Mouse (Mus musculus): Measurements from ENCODE around the gene Hspb8. TPM values are rescaled to one million over a fixed set of nuclear protein-coding genes. Genes with fewer than 3 reads are reported as not detected.

Gene Hspb8
- 11.1 and 13.1 TPM in 2 replicates for polyA plus RNA-seq (2012; rRNA removed; ENCODE audit: low replicate concordance)

DNA sequence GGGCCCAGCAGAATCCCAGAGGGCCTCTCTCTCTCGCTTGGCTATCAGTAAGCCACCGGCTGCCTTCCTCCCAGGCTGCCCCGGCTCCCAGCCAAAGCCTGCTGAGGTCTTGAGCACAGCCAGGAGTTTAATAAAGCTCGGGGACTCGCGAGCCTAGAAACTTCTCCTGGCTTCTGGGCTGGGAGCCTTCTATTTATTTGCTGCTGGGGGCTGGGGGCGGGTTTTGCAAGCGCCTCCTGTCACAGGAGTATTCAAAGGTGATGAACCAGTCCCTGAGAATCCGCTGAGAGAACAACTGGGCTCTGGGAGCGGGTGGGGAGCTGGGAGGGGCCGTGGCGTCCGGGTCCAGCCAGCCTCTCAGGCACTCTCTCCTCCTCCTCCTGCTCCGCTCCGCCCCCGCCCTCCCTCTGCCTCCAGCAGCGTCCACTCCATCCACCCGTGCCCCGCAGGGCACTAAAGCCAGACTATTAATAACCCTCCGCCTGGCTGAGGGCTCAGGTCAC lies at the start of gene Hspb8:
Hspb8 (minus strand) TSS at position 166 of the 503 bp plus-strand sequence.

Other genes with a start within 250 kb of the Hspb8 start
- gene Ccdc60, start 133.9 kb downstream of the Hspb8 start, polyA plus RNA-seq (2012; rRNA removed; ENCODE audit: low replicate concordance) = 0.19 and 0.24 TPM in 2 replicates
- 0.08 and 0.22 TPM in 2 replicates for gene Srrm4, start 169.0 kb upstream of the Hspb8 start, polyA plus RNA-seq (2012; rRNA removed; ENCODE audit: low replicate concordance)